19 mouse cellular contexts compared by ENCODE assay signal in genomic region chr13:32134663-32135273, GRCm38 (mm10).
A peak's percentile ranks its signal among the peaks of the same experiment; 100 is the strongest.
DNase-seq lines count a peak whose midpoint lies in the region; ATAC-seq and TF ChIP-seq lines count a peak whose summit lies in the region.
"Had no signal": no experiment of that assay in that cellular context is flagged by ENCODE, and none has a peak within 500 bp of the region (broad histone marks: within the 10 kb centered on the region; RNA-seq: fewer than 3 reads in every experiment).

No protein-coding gene starts in this region.

- H3K27ac ChIP-seq in CH12.LX (ENCODE audit: insufficient read depth, low read depth), result no peak overlapping the region
- no peak overlapping the region for H3K27ac ChIP-seq in embryonic facial prominence, embryonic 10.5 days (replicated peaks)
- H3K27ac ChIP-seq: embryonic facial prominence, embryonic 12.5 days; heart, embryonic 13.5 days; hindbrain, embryonic 15.5 days had no signal

- no peaks in the 10 kb centered on the region for H3K36me3 ChIP-seq in CH12.LX (replicated peaks in 1 of 2; ENCODE audit: control insufficient read depth in 1 of 2, insufficient read depth in 1 of 2, low read length in 1 of 2)
- H3K36me3 ChIP-seq in embryonic facial prominence, embryonic 10.5 days (replicated peaks), result no peaks in the 10 kb centered on the region
- H3K36me3 ChIP-seq: embryonic facial prominence, embryonic 12.5 days; heart, embryonic 13.5 days; hindbrain, embryonic 15.5 days had no signal

- no peak overlapping the region for H3K4me3 ChIP-seq in CH12.LX (replicated peaks in 1 of 3; ENCODE audit: low read depth in 2 of 3, low read length in 2 of 3, poor library complexity in 1 of 3)
- no peak overlapping the region for H3K4me3 ChIP-seq in embryonic facial prominence, embryonic 10.5 days
- H3K4me3 ChIP-seq: embryonic facial prominence, embryonic 12.5 days; heart, embryonic 13.5 days; hindbrain, embryonic 15.5 days had no signal

- H3K4me2 ChIP-seq in CH12.LX (ENCODE audit: insufficient read depth, low read depth, poor library complexity, severe bottlenecking), result no peak overlapping the region
- H3K4me2 ChIP-seq: embryonic facial prominence, embryonic 12.5 days; heart, embryonic 13.5 days; hindbrain, embryonic 15.5 days had no signal

- intact Hi-C loops in left cerebral cortex, postnatal 14 days (cut with DNase I), result no loop called here

- in situ Hi-C loops in CH12.LX (cut with MboI; ENCODE audit: low pct_ligation_motif_present, low pct_unique_long_range_greater_than_20kb, low sequenced_read_pairs), result no loop called here

- H3K27me3 ChIP-seq in CH12.LX (replicated peaks), result no peaks in the 10 kb centered on the region
- no peaks in the 10 kb centered on the region for H3K27me3 ChIP-seq in embryonic facial prominence, embryonic 10.5 days (replicated peaks; ENCODE audit: low read depth, poor library complexity, severe bottlenecking)
- H3K27me3 ChIP-seq: embryonic facial prominence, embryonic 12.5 days; heart, embryonic 13.5 days; hindbrain, embryonic 15.5 days had no signal

- no peak for ATAC-seq in monocyte, adult 5-6 weeks (replicated peaks; ENCODE audit: insufficient number of reproducible peaks, low FRiP score, low TSS enrichment, poor library complexity, severe bottlenecking)
- ATAC-seq: activated CD4-positive, CD25-positive, alpha-beta regulatory T cell, adult 4 months; forebrain, embryonic 16.5 days; intestine, embryonic 16.5 days had no signal

- TF ChIP-seq POLR2A in CH12.LX (IDR thresholded peaks at IDR 0.05; ENCODE audit: low read depth, low read length), result no peak

- H3K4me1 ChIP-seq in CH12.LX (ENCODE audit: control insufficient read depth in 1 of 2, insufficient read depth in 2 of 2), result peaks cover 3 to 24% of the 10 kb centered on the region in 2 experiments; a peak in 3 of 4 replicates
- no peaks in the 10 kb centered on the region for H3K4me1 ChIP-seq in embryonic facial prominence, embryonic 10.5 days
- H3K4me1 ChIP-seq: embryonic facial prominence, embryonic 12.5 days; heart, embryonic 13.5 days; hindbrain, embryonic 15.5 days had no signal

- TF ChIP-seq EP300 in CH12.LX (IDR thresholded peaks at IDR 0.05; ENCODE audit: low read length), result no peak

- TF ChIP-seq CTCF in CH12.LX (conservative IDR thresholded peaks at IDR 0.05 in 1 of 2, IDR thresholded peaks at IDR 0.05 in 1 of 2; ENCODE audit: low read depth in 2 of 2, low read length in 2 of 2), result no peak

- H3K9me3 ChIP-seq in CH12.LX (replicated peaks; ENCODE audit: low read length), result no peaks in the 10 kb centered on the region
- no peaks in the 10 kb centered on the region for H3K9me3 ChIP-seq in embryonic facial prominence, embryonic 10.5 days
- H3K9me3 ChIP-seq: embryonic facial prominence, embryonic 12.5 days; heart, embryonic 13.5 days; hindbrain, embryonic 15.5 days had no signal

- 79% methylated on average over 4 of the region's 4 CpGs for WGBS in embryonic facial prominence, embryonic 10.5 days

- H3K9ac ChIP-seq in CH12.LX (ENCODE audit: insufficient read depth, low read depth), result no peak overlapping the region
- H3K9ac ChIP-seq: embryonic facial prominence, embryonic 12.5 days; heart, embryonic 13.5 days; hindbrain, embryonic 15.5 days had no signal

- H3K79me2 ChIP-seq in CH12.LX (replicated peaks; ENCODE audit: control insufficient read depth, extremely low read depth, insufficient read depth, poor library complexity, severe bottlenecking), result no peaks in the 10 kb centered on the region

- DNase-seq in left cerebral cortex, postnatal 14 days (ENCODE audit: low spot score in 2 of 2), result peak; percentile 8 to 51
- DNase-seq in left cerebral cortex, adult 11 months (ENCODE audit: low spot score), result no peak
- peak; percentile 50 for DNase-seq in CH12.LX (ENCODE audit: extremely low read depth)
- DNase-seq in brain, adult 2 months (ENCODE audit: low read depth, low spot score), result peak; percentile 49
- DNase-seq in embryo, embryonic 9.5 days (ENCODE audit: extremely low spot score), result no peak
- DNase-seq in embryonic facial prominence, embryonic 10.5 days (ENCODE audit: low spot score), result no peak
- DNase-seq: adrenal gland, postnatal 14 days; cerebellum, adult 18-20 months; cerebellum, adult 9-11 months; gastrocnemius, postnatal 36 days; heart, adult 11 months; heart, postnatal 36 days had no signal

- TF ChIP-seq RAD21 in CH12.LX (IDR thresholded peaks at IDR 0.05; ENCODE audit: low read depth, low read length), result no peak

- dilution Hi-C loops in CH12.LX (cut with MboI; ENCODE audit: extremely low pct_ligation_motif_present, extremely low pct_unique_long_range_greater_than_20kb, low sequenced_read_pairs), result no loop called here

TF ChIP-seq in CH12.LX, 34 proteins besides CTCF, POLR2A, EP300 and RAD21:
- TF ChIP-seq UBTF (IDR thresholded peaks at IDR 0.05; ENCODE audit: low read depth, low read length), result no peak
- TF ChIP-seq NELFE (IDR thresholded peaks at IDR 0.05; ENCODE audit: low read depth, low read length), result no peak
- no peak for TF ChIP-seq USF2 (conservative IDR thresholded peaks at IDR 0.05; ENCODE audit: low read depth, low read length)
- TF ChIP-seq ETS1 (conservative IDR thresholded peaks at IDR 0.05; ENCODE audit: low read depth, low read length), result no peak

Comparison
In these comparisons a context has a peak if more than half of its experiments do, and no peak if none do; other contexts are left out.
1. DNase-seq: peak in left cerebral cortex, postnatal 14 days (2 of 2), CH12.LX (single experiment) and brain, adult 2 months (single experiment); none in left cerebral cortex, adult 11 months (single experiment), embryo, embryonic 9.5 days (single experiment) and embryonic facial prominence, embryonic 10.5 days (single experiment).